Mouse (Mus musculus) cerebellum, adult (tissue): ENCODE measurements at regions not wholly inside any gene's neighbourhood (a gene's known extent, or its start where the extent isn't known, plus 50 kb on each side); places are given as distances from the start of the nearest gene placed in this dataset.

Experiments
- ATAC-seq: cut with Nextera tagmentation; 2 replicates; pipeline ENCODE4 v1.9.2; 2017; ENCODE audit warnings: mild to moderate bottlenecking, moderate library complexity, mixed read lengths; ENCODE audit not compliant: insufficient number of reproducible peaks, low FRiP score, low TSS enrichment

- no peak for ATAC-seq
Observed at GRCm38 (mm10) chr16:39234290-39234689, 341.8 kb downstream of the Igsf11 start.

- no peak for ATAC-seq
Observed at GRCm38 (mm10) chr16:39273490-39273889, 381.0 kb downstream of the Igsf11 start.

DNA sequence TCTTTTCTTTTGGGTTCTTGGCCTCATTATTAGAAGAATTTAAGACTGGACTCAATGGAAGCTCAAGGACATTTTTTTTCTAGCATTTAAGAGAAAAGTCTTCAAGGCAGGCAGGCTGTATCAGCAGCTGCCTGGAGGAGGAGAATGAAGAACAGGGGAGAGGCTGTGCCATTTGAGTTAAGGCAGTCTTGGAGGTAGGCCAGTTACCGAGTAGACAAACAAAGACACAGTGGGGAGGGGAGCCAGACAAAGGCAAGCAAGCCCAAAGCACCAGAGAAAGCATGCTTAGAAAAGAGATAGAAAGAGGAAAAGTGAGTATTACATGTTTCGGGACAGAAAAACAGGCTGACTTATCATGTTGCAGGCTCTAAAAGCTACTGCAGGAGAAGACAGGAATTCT is 392.0 kb downstream of the Igsf11 start:
- ATAC-seq: no peak

- no peak for ATAC-seq
Observed at GRCm38 (mm10) chr16:39285028-39285744, 392.7 kb downstream of the Igsf11 start.

- no peak for ATAC-seq
Observed at GRCm38 (mm10) chr16:39286797-39287565, 394.5 kb downstream of the Igsf11 start.

DNA sequence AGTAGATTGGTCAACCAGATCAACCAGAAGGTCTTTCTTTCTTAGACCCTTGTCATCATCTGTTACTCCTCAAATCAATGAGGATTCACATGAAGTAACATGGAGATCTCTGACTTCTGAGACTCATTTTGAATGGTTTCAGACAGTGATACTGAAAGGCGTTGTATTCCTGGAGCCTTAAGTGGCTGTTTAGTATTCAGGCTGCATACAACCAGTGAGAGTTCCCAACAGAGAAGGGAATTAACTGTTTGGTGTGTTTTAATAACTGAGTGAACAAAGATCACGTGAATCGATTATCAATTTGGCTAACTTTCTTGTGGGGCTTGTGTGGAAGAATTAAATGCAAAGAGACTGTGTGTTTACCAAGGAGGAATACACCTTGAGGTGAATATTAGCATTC is 406.4 kb downstream of the Igsf11 start:
- ATAC-seq: no peak

DNA sequence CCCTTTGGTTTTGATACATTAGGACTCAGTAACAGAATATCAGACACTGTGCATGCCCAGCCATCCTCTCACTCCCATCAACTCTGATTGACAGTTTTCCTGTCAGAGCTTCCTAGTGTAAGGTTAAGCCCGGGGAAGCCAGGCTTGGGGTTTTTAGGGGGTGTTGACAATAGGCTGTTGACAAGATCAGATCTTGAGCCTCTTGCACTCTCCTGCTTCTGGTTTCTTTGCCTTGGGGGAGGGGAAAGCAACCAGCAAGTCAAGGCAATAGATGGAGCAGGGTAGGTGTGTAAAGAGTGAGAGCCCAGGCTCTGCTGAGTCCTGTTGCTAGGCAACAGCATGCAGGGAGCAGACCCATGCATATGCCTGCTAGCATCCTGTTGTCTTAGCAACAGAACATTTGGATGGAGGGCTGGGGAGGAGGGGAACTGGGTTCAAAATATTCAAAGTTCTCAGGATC is 410.5 kb downstream of the Igsf11 start:
- ATAC-seq: no peak

GRCm38 (mm10) chr16:39303371-39303770 is 410.9 kb downstream of the Igsf11 start:
- ATAC-seq: no peak

- ATAC-seq: no peak
Observed at GRCm38 (mm10) chr16:39307951-39308350, 415.5 kb downstream of the Igsf11 start.

GRCm38 (mm10) chr16:39316752-39317594 is 424.5 kb downstream of the Igsf11 start:
- peak; percentile 76 for ATAC-seq

GRCm38 (mm10) chr16:39325627-39326026 is 433.2 kb downstream of the Igsf11 start:
- no peak for ATAC-seq

- no peak for ATAC-seq
Observed at GRCm38 (mm10) chr16:39363657-39364056, 471.2 kb downstream of the Igsf11 start.

GRCm38 (mm10) chr16:39368276-39368675 is 475.8 kb downstream of the Igsf11 start:
- ATAC-seq: no peak

- no peak for ATAC-seq
Observed at GRCm38 (mm10) chr16:39374616-39375015, 482.1 kb downstream of the Igsf11 start.

GRCm38 (mm10) chr16:39379959-39380358 is 487.5 kb downstream of the Igsf11 start:
- no peak for ATAC-seq

DNA sequence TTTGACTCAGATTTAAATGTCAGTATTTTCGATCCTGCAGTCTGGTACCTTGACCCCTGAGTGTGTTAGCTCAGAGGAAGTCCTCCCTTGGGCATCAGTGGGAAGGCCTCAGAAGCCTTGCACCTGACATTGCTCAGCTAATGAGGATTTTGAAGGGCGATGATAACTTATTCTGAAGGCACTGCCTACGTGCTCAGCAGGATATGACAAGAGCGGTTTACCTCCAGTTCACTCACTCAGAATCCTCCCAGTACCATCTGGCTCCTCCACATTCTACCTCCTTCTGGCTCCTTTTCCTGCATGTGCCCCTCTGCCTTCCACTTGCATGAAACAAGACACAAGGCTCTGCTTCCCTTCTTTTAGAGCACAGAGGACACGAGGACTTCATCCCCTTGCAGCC is 497.5 kb downstream of the Igsf11 start:
- ATAC-seq: no peak

GRCm38 (mm10) chr16:39390626-39391025 is 498.2 kb downstream of the Igsf11 start:
- ATAC-seq: no peak

DNA sequence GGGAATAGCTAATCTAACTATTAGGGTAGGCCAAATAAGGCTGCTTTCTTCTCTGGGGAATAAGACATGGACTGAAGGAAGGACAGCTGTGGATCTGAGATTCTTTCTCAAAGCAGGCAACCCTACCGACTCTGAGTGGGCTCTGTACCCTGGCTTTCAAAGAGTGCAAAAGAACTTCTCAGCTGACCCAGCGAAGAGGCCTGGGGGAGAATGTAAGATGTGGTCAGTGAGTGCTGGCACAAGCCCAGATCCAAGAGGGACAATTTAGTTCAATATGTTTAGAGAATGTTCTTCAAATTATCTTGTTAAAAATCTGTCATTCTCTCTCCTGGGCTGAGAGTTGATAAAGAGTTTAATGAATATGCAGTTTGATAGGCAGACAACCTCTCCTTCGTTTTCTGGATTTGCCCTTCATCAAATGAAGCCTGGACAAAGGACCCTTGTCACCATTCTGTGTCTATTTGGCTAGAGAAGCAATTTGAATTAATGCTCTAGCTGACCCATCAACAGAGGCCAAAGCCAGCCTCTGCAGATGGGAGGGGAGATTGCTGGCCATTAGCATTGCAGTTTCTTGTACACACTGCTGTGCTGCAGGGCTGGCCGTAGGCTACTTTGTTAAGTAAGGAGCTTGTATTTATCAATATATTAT is 509.8 kb downstream of the Igsf11 start:
- 0 out of 2 replicates have a peak, but pooled peaks have one; percentile 15 for ATAC-seq

- ATAC-seq: no peak
Observed at GRCm38 (mm10) chr16:39431581-39431980, 539.1 kb downstream of the Igsf11 start.

GRCm38 (mm10) chr16:39445740-39446139 is 538.4 kb upstream of the Lsamp start:
- ATAC-seq: no peak
